Mouse (Mus musculus) bone marrow, adult 2 months (tissue): ENCODE results near the gene Sptan1.

Experiments used
- CTCF ChIP-seq: fragments of 200-500 bp; IDR thresholded peaks from 2 replicates; pipeline ENCODE4 v1.5.1; 2011; ENCODE audit warnings: low read length, control low read depth; ENCODE audit not compliant: control insufficient read depth, insufficient read depth
- POLR2A ChIP-seq: fragments of 200-500 bp; IDR thresholded peaks from 2 replicates; pipeline ENCODE4 v1.6.1; 2011; ENCODE audit warnings: low read depth, mild to moderate bottlenecking, control low read depth, low read length, borderline replicate concordance; ENCODE audit not compliant: control insufficient read depth

- TF ChIP-seq CTCF (no peak), POLR2A (no peak)
Measured at GRCm38 (mm10) chr2:29977307-29977706, 11.9 kb downstream of the Sptan1 start.
